Mouse (Mus musculus) liver, embryonic 14.5 days (tissue): ENCODE measurements around the gene Spag9. TPM values are rescaled to one million over a fixed set of nuclear protein-coding genes. Genes with fewer than 3 reads are reported as not detected.
"Not testable (repeated sequence)": the region's sequence is repeated elsewhere in the genome, so short reads cannot be mapped to it uniquely, and the experiment has no call there.

Experiments
- ATAC-seq: fragments of 200-750 bp; cut with Nextera tagmentation; 2 replicates; pipeline ENCODE4 v1.8.0; 2017; ENCODE audit warnings: moderate number of reproducible peaks, mild to moderate bottlenecking, moderate library complexity; ENCODE audit not compliant: insufficient read depth
- DNase-seq, 3 experiments: peaks; one replicate each; pipeline ENCODE4 v3.0.0-alpha.2; 2012 to 2013; ENCODE audit warnings: low read depth in 3 of 3, low spot score in 3 of 3
- H3K27ac ChIP-seq: fragments of 300-500 bp; sonication (generic); 2 replicates; pipeline ENCODE4 v1.5.1; 2014; ENCODE audit warnings: moderate library complexity, mild to moderate bottlenecking, control low read depth, inconsistent platforms
- H3K27me3 ChIP-seq: fragments of 300-500 bp; sonication (generic); 2 replicates; pipeline ENCODE4 v1.6.1; 2014; ENCODE audit warnings: mild to moderate bottlenecking, low read length, moderate library complexity; ENCODE audit not compliant: control insufficient read depth, insufficient read depth
- H3K36me3 ChIP-seq: fragments of 300-500 bp; sonication (generic); replicated peaks from 2 replicates; pipeline ENCODE4 v1.6.1; 2014; ENCODE audit warnings: low read depth; ENCODE audit not compliant: control insufficient read depth, insufficient read depth
- H3K4me1 ChIP-seq, 2 experiments: fragments of 200-500 bp in 1 of 2; fragments of 300-500 bp in 1 of 2; sonication (generic) in 1 of 2; replicated peaks; 2 replicates each; pipeline ENCODE4 v1.6.1; 2012 to 2014; ENCODE audit warnings: antibody characterized with exemption in 1 of 2, inconsistent platforms in 1 of 2, low read length in 1 of 2; ENCODE audit not compliant: control insufficient read depth in 2 of 2, insufficient read depth in 2 of 2
- H3K4me2 ChIP-seq: fragments of 300-500 bp; sonication (generic); 2 replicates; pipeline ENCODE4 v1.6.1; 2014; ENCODE audit warnings: low read depth, mild to moderate bottlenecking, control low read depth, moderate library complexity
- H3K4me3 ChIP-seq, 2 experiments: fragments of 200-500 bp in 1 of 2; fragments of 300-500 bp in 1 of 2; sonication (generic) in 1 of 2; 2 replicates each; pipeline ENCODE4 v1.5.1; 2012 to 2014; ENCODE audit warnings: low read depth in 2 of 2, low read length in 2 of 2, mild to moderate bottlenecking in 2 of 2, control low read depth in 1 of 2, inconsistent platforms in 1 of 2, moderate library complexity in 1 of 2; ENCODE audit not compliant: insufficient read depth in 1 of 2
- H3K9ac ChIP-seq: fragments of 300-500 bp; sonication (generic); replicated peaks from 2 replicates; pipeline ENCODE4 v1.6.1; 2014; ENCODE audit warnings: mild to moderate bottlenecking, control low read depth, moderate library complexity
- H3K9me3 ChIP-seq: fragments of 300-500 bp; sonication (generic); 2 replicates; pipeline ENCODE4 v1.6.1; 2016; ENCODE audit warnings: low read length, mixed read lengths; ENCODE audit not compliant: control insufficient read depth
- CTCF ChIP-seq: IDR thresholded peaks from 2 replicates; pipeline ENCODE4 v1.5.1; 2016; ENCODE audit warnings: antibody characterized with exemption, low read depth, control low read depth
- EP300 ChIP-seq: IDR thresholded peaks from 2 replicates; pipeline ENCODE4 v1.6.1; 2016; ENCODE audit warnings: antibody characterized with exemption, low read depth
- WGBS: fragments of 180-500 bp; shearing (Covaris S2); extraction: QIAGEN DNeasy Blood & Tissue Kit; methylation state at CpG from one replicate; pipeline ENCODE4 v1.1.7; 2014; ENCODE audit not compliant: insufficient replicate concordance; 5-methylcytosine and 5-hydroxymethylcytosine counted together
- polyA plus RNA-seq, 2 experiments: library from polyadenylated mRNA; depleted of rRNA in 1 of 2; stranded (reverse) in 1 of 2; unstranded in 1 of 2; fragments of >200 nt; fragmentation: Nextera tagmentation in 1 of 2; extraction: Ambion mirVana in 1 of 2; gene quantifications; 2 replicates each; pipeline versions ENCODE4 v1.2.1 to v1.2.3; 2012 to 2014

The Spag9 gene
- polyA plus RNA-seq, 2 experiments: 6.9 to 10.8 TPM

- no peak overlapping the region for H3K4me2 ChIP-seq
- no peak overlapping the region for H3K9ac ChIP-seq
- H3K36me3 ChIP-seq: no peaks in the 10 kb centered on the region
- H3K4me1 ChIP-seq: peaks cover 2 to 7% of the 10 kb centered on the region in 2 experiments; a peak in 2 of 4 replicates
- H3K4me3 ChIP-seq: no peak overlapping the region
- ATAC-seq (no peak), DNase-seq (no peak)
- TF ChIP-seq CTCF: no peak
- TF ChIP-seq EP300: no peak
- 39% methylated on average over 2 of the region's 2 CpGs for WGBS
- H3K27me3 ChIP-seq: no peaks in the 10 kb centered on the region
- H3K27ac ChIP-seq: no peak overlapping the region
- no peaks in the 10 kb centered on the region for H3K9me3 ChIP-seq
Observed at GRCm38 (mm10) chr11:94032971-94033370, 37.1 kb downstream of the Spag9 start.

- DNase-seq (peak in 1 of 3 experiments; percentile 14), ATAC-seq (no peak)
Observed at GRCm38 (mm10) chr11:94035974-94036373, 40.1 kb downstream of the Spag9 start.

GRCm38 (mm10) chr11:94041475-94041874, 45.6 kb downstream of the Spag9 start:
- 62% methylated on average over 1 of the region's 1 CpGs for WGBS
- Histone ChIP-seq H3K4me2 (no peak overlapping the region), H3K4me1 (peaks cover 0 to 2% of the 10 kb centered on the region in 2 experiments; a peak in 1 of 4 replicates), H3K4me3 (no peak overlapping the region), H3K9me3 (no peaks in the 10 kb centered on the region), H3K27me3 (no peaks in the 10 kb centered on the region), H3K9ac (no peak overlapping the region), H3K27ac (no peak overlapping the region), H3K36me3 (no peaks in the 10 kb centered on the region)
- DNase-seq (no peak), ATAC-seq (no peak)
- TF ChIP-seq CTCF (no peak), EP300 (no peak)

More at GRCm38 (mm10) chr11:94035974-94036373, 40.1 kb downstream of the Spag9 start:
- H3K4me3 ChIP-seq: no peak overlapping the region
- TF ChIP-seq EP300 (no peak), CTCF (peak; percentile 22; the same call in 1 of the 2 replicates)
- WGBS: 45% methylated on average over 2 of the region's 2 CpGs
- no peaks in the 10 kb centered on the region for H3K9me3 ChIP-seq
- no peak overlapping the region for H3K9ac ChIP-seq
- no peaks in the 10 kb centered on the region for H3K27me3 ChIP-seq
- H3K27ac ChIP-seq: no peak overlapping the region
- no peaks in the 10 kb centered on the region for H3K36me3 ChIP-seq
- H3K4me2 ChIP-seq: no peak overlapping the region
- no peaks in the 10 kb centered on the region for H3K4me1 ChIP-seq

GRCm38 (mm10) chr11:94042301-94042700, 46.4 kb downstream of the Spag9 start:
- not testable (repeated sequence) for H3K9ac ChIP-seq
- WGBS: 58% methylated on average over 1 of the region's 1 CpGs

GRCm38 (mm10) chr11:94043998-94044985, 48.4 kb downstream of the Spag9 start:
- peak; percentile 78 for ATAC-seq
- H3K9me3 ChIP-seq: no peaks in the 10 kb centered on the region
- H3K4me1 ChIP-seq: peaks cover 0 to 2% of the 10 kb centered on the region in 2 experiments; a peak in 1 of 4 replicates
- no peak overlapping the region for H3K27ac ChIP-seq
- H3K36me3 ChIP-seq: no peaks in the 10 kb centered on the region
- H3K4me3 ChIP-seq: peak overlapping the region in 1 of 2 experiments; percentile 52; a peak in 3 of 4 replicates
- peak; percentile 12 to 20 (median 16) for DNase-seq
- WGBS: 41% methylated on average over 22 of the region's 22 CpGs
- peak overlapping the region; percentile 48 for H3K4me2 ChIP-seq
- no peaks in the 10 kb centered on the region for H3K27me3 ChIP-seq
- no peak overlapping the region for H3K9ac ChIP-seq
- TF ChIP-seq CTCF: no peak
- TF ChIP-seq EP300: no peak

More at GRCm38 (mm10) chr11:94042301-94042700, 46.4 kb downstream of the Spag9 start:
- not testable (repeated sequence) for H3K27me3 ChIP-seq, H3K4me3 ChIP-seq, H3K27ac ChIP-seq, H3K4me2 ChIP-seq, H3K9me3 ChIP-seq, ATAC-seq, H3K4me1 ChIP-seq, DNase-seq, H3K36me3 ChIP-seq
